Mouse (Mus musculus) megakaryocyte, embryonic 14.5 days (primary cell): Measurements from ENCODE around the gene Cela1.

ENCODE experiments used
- FLI1 ChIP-seq: IDR thresholded peaks from 2 replicates; pipeline ENCODE4 v1.6.1; 2012; ENCODE audit warnings: low read length, inconsistent platforms, mixed read lengths
- GATA1 ChIP-seq: IDR thresholded peaks from 3 replicates; pipeline ENCODE4 v1.6.1; 2012; ENCODE audit warnings: mixed read lengths, low read length, inconsistent platforms, borderline replicate concordance

- TF ChIP-seq GATA1 (no peak), FLI1 (no peak)
These were observed 57.6 kb downstream of the Cela1 start for GRCm38 (mm10) chr15:100630126-100630525.
